Mouse (Mus musculus): ENCODE results near the gene St6galnac6.
A peak's percentile ranks its signal among the peaks of the same experiment; 100 is the strongest.

Gene St6galnac6

GRCm38 (mm10) chr2:32599409-32599808 is at the start of gene St6galnac6:
TSS of gene St6galnac6 (plus strand) at chr2:32599709.
- DNase-seq (ENCODE audit: low spot score) = no peak

GRCm38 (mm10) chr2:32549764-32550163 is 49.7 kb upstream of the St6galnac6 start:
- DNase-seq (ENCODE audit: low spot score) = peak; percentile 46

GRCm38 (mm10) chr2:32551236-32551635 is 48.3 kb upstream of the St6galnac6 start:
- DNase-seq (ENCODE audit: low spot score) = no peak

- no peak for DNase-seq (ENCODE audit: low spot score)
Measured at GRCm38 (mm10) chr2:32553592-32554148, 45.8 kb upstream of the St6galnac6 start.

- DNase-seq (ENCODE audit: low spot score) = no peak
Measured at GRCm38 (mm10) chr2:32555484-32555883, 44.0 kb upstream of the St6galnac6 start.

- no peak for DNase-seq (ENCODE audit: low spot score)
Measured at GRCm38 (mm10) chr2:32556019-32556418, 43.5 kb upstream of the St6galnac6 start.

GRCm38 (mm10) chr2:32559570-32559969 is 39.9 kb upstream of the St6galnac6 start:
- no peak for DNase-seq (ENCODE audit: low spot score)

GRCm38 (mm10) chr2:32566536-32567063 is 32.9 kb upstream of the St6galnac6 start:
- DNase-seq (ENCODE audit: low spot score) = peak; percentile 60

- DNase-seq (ENCODE audit: low spot score) = no peak
Measured at GRCm38 (mm10) chr2:32568149-32568548, 31.4 kb upstream of the St6galnac6 start.

GRCm38 (mm10) chr2:32568941-32569340 is 30.6 kb upstream of the St6galnac6 start:
- DNase-seq (ENCODE audit: low spot score) = no peak

GRCm38 (mm10) chr2:32570698-32571494 is 28.6 kb upstream of the St6galnac6 start, which contains the start of gene Dpm2:
TSS of gene Dpm2 (plus strand) at chr2:32570858.
- peak; percentile 78 for DNase-seq (ENCODE audit: low spot score)

GRCm38 (mm10) chr2:32572196-32572595 is 27.3 kb upstream of the St6galnac6 start:
- no peak for DNase-seq (ENCODE audit: low spot score)

- no peak for DNase-seq (ENCODE audit: low spot score)
Measured at GRCm38 (mm10) chr2:32574497-32574896, 25.0 kb upstream of the St6galnac6 start, which contains the start of gene Pip5kl1. TSS of gene Pip5kl1 (plus strand) at chr2:32574797.

GRCm38 (mm10) chr2:32574901-32575585 is 24.5 kb upstream of the St6galnac6 start:
- peak; percentile 36 for DNase-seq (ENCODE audit: low spot score)

GRCm38 (mm10) chr2:32575586-32576160 is 23.8 kb upstream of the St6galnac6 start, which contains the start of gene 9430097D07Rik:
TSS of gene 9430097D07Rik (minus strand) at chr2:32575684.
- DNase-seq (ENCODE audit: low spot score) = no peak

GRCm38 (mm10) chr2:32576532-32576931 is 23.0 kb upstream of the St6galnac6 start:
- no peak for DNase-seq (ENCODE audit: low spot score)

- DNase-seq (ENCODE audit: low spot score) = no peak
Measured at GRCm38 (mm10) chr2:32578146-32579046, 21.1 kb upstream of the St6galnac6 start.

- no peak for DNase-seq (ENCODE audit: low spot score)
Measured at GRCm38 (mm10) chr2:32581450-32582095, 17.9 kb upstream of the St6galnac6 start.

- DNase-seq (ENCODE audit: low spot score) = peak; percentile 72
Measured at GRCm38 (mm10) chr2:32582830-32583799, 16.4 kb upstream of the St6galnac6 start.

Measured in urinary bladder, postnatal 25 days (tissue).